Mouse (Mus musculus) neural tube, embryonic 15.5 days (tissue): ENCODE results near the gene Lims1. TPM values are rescaled to one million over a fixed set of nuclear protein-coding genes. Genes with fewer than 3 reads are reported as not detected.

ENCODE experiments used
- ATAC-seq: fragments of 200-750 bp; cut with Nextera tagmentation; 2 replicates; pipeline ENCODE4 v1.8.0; 2017; ENCODE audit warnings: mild to moderate bottlenecking, moderate TSS enrichment, moderate library complexity; ENCODE audit not compliant: low FRiP score
- H3K27ac ChIP-seq: fragments of 300-500 bp; sonication (generic); replicated peaks from 2 replicates; pipeline ENCODE4 v1.5.1; 2015; ENCODE audit warnings: mild to moderate bottlenecking, inconsistent platforms
- H3K27me3 ChIP-seq: fragments of 300-500 bp; sonication (generic); replicated peaks from 2 replicates; pipeline ENCODE4 v1.6.1; 2015; ENCODE audit warnings: inconsistent platforms
- H3K36me3 ChIP-seq: fragments of 300-500 bp; sonication (generic); 2 replicates; pipeline ENCODE4 v1.6.1; 2015; ENCODE audit warnings: inconsistent platforms
- H3K4me1 ChIP-seq: fragments of 300-500 bp; sonication (generic); 2 replicates; pipeline ENCODE4 v1.6.1; 2015; ENCODE audit warnings: inconsistent platforms
- H3K4me2 ChIP-seq: fragments of 300-500 bp; sonication (generic); 2 replicates; pipeline ENCODE4 v1.6.1; 2015; ENCODE audit warnings: inconsistent platforms, mild to moderate bottlenecking, moderate library complexity
- H3K4me3 ChIP-seq: fragments of 300-500 bp; sonication (generic); replicated peaks from 2 replicates; pipeline ENCODE4 v1.5.1; 2015; ENCODE audit warnings: mild to moderate bottlenecking, inconsistent platforms
- H3K9ac ChIP-seq: fragments of 300-500 bp; sonication (generic); replicated peaks from 2 replicates; pipeline ENCODE4 v1.6.1; 2015; ENCODE audit warnings: mild to moderate bottlenecking, inconsistent platforms
- H3K9me3 ChIP-seq: fragments of 300-500 bp; sonication (generic); replicated peaks from 2 replicates; pipeline ENCODE4 v1.6.1; 2016; ENCODE audit warnings: inconsistent platforms
- WGBS: fragments of 180-500 bp; shearing (Covaris S2); methylation state at CpG from one replicate; pipeline ENCODE4 v1.1.7; 2015; ENCODE audit warnings: mixed read lengths; 5-methylcytosine and 5-hydroxymethylcytosine counted together
- polyA plus RNA-seq: library from polyadenylated mRNA; unstranded; fragments of >200 nt; fragmentation: Nextera tagmentation; extraction: Ambion mirVana; gene quantifications from 2 replicates; pipeline ENCODE4 v1.2.1, GENCODE M21; 2015

Lims1 gene
- polyA plus RNA-seq, 1 experiment from 2014 or later, result 56.6 TPM

DNA sequence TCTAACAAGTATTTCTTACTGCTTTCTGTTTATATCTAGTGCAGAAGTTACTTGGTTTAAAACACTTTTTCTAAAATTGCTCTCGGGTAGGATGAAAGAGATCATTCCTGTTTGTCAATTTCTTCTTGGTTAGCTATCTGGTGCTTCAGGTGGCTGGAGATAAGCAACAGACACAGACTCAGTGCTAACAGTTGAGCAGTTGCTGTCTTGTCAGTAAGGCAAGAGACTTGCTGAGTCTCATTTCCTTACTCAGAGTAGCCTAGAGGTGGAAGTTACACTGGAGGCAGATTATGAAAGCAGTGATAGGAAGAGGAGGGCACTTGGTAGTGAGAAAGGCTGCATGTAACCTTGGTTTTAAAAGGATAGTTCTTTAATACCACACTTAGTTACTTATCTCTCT lies 128.9 kb downstream of the Lims1 start:
- peaks cover 18% of the 10 kb centered on the region for H3K36me3 ChIP-seq
- no peak overlapping the region for H3K4me3 ChIP-seq
- no peak overlapping the region for H3K27ac ChIP-seq
- peaks cover 3% of the 10 kb centered on the region for H3K4me1 ChIP-seq
- no peak overlapping the region for H3K9ac ChIP-seq
- no peaks in the 10 kb centered on the region for H3K9me3 ChIP-seq
- H3K4me2 ChIP-seq, result no peak overlapping the region
- no peaks in the 10 kb centered on the region for H3K27me3 ChIP-seq
- no peak for ATAC-seq
- 95% methylated on average over 1 of the region's 1 CpGs for WGBS

- Histone ChIP-seq H3K36me3 (peaks cover 34% of the 10 kb centered on the region), H3K9ac (no peak overlapping the region), H3K4me2 (no peak overlapping the region), H3K4me3 (no peak overlapping the region), H3K27ac (no peak overlapping the region), H3K9me3 (no peaks in the 10 kb centered on the region), H3K4me1 (no peaks in the 10 kb centered on the region), H3K27me3 (no peaks in the 10 kb centered on the region)
- ATAC-seq, result no peak
- 97% methylated on average over 1 of the region's 1 CpGs for WGBS
Measured at GRCm38 (mm10) chr10:58459896-58460295, 136.6 kb downstream of the Lims1 start.

Other genes starting within 250 kb of the Lims1 start
- gene AW822073, start 98.5 kb upstream of the Lims1 start, polyA plus RNA-seq, result not detected in 2 replicates
- gene Duxf3, start 90.8 kb upstream of the Lims1 start, polyA plus RNA-seq, result not detected in 2 replicates
- not detected in 2 replicates for gene Gm4981, start 86.8 kb upstream of the Lims1 start, polyA plus RNA-seq
- gene Gcc2, start 68.0 kb upstream of the Lims1 start, polyA plus RNA-seq, result 82.3 and 82.5 TPM in 2 replicates
- 13.2 and 16.6 TPM in 2 replicates for gene Ranbp2, start 123.5 kb downstream of the Lims1 start, polyA plus RNA-seq
- 7.9 and 8.5 TPM in 2 replicates for gene Ccdc138, start 174.5 kb downstream of the Lims1 start, polyA plus RNA-seq